Mouse (Mus musculus): ENCODE data around the gene Ppp1ca.
A peak's percentile ranks its signal among the peaks of the same experiment; 100 is the strongest.

Gene Ppp1ca

DNA sequence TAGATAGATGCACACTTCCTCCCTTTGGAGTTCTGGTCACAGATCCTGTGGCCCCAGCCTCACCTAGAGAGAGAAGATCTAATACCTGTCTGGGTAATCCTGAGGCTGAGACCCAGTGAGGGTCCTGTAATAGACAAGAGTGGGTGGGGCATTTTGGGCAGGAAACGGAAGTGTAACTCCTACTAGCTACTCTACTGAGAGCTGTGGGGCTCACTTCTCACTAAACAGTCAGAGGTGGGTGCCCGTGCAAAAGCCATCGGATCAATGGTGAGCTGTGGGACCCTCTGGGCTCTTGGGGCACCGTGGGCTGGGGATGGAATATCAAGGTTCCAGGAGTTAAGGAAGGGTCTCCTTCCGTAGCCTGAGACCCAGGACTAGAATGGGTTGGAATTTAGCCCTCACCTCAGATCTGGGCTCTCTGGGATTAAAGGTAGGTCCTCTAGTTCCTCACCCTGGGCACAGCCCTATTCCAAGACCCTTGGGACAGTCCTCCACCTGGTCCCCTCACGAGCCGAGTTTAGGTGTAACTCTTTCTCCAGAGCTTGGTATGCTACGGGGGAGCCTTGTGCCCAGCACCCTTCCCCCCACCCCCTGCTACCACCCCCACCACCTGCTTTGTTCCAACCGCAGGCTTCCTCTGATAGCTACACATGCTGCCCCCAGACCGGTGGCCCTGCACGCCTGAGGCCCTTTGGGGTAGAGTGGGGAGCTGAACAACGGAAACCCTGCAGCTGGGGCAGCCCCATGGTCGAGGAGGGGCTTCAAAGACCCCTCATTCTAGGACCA, 37.2 kb upstream of the Ppp1ca start:
- DNase-seq (ENCODE audit: low spot score in 2 of 2): no peak

DNA sequence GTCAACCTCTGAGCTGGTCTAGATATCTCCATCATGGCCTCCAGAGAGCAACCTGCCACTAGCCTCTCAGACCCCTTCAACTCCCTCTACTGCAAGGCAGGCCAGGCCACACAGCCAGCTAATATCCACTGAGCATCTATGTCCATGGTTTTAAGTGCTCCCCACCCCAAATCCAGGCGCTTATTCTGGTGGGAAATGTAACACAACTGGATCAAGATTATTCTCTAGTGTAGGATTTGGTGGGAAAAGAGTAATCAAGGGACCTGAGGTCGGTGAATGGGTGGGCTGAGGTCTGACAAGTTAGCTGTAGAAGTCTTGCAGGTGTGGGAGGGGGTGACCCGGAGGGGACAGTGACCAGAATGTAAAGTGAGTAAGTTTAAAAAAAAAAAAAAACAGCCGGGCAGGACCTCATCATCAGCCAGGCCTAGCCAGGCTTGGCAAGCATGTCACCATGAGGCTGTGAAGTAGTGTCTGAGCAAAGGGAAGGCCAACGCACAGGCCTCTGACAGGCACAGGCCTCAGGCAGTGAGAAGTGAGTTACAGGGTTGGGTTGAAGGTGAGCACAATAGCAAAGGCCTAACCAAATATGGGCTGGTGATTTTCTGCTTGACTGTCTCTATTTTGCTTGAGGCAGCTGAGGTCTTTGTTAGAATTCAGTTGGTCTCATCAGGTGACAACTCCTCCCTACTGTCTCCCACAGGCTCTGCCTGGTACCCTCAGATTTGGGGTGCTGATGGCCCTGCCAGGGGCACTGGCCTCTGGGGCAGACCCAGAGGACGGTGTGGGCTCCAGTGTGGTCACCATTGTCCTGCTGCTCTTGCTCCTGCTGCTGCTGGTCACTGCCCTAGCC, 36.4 kb upstream of the Ppp1ca start:
- no peak for DNase-seq (ENCODE audit: low spot score in 2 of 2)

GRCm38 (mm10) chr19:4156073-4156579, 35.7 kb upstream of the Ppp1ca start:
- no peak for DNase-seq (ENCODE audit: low spot score in 2 of 2)

- DNase-seq (ENCODE audit: low spot score in 2 of 2): no peak
Measured at GRCm38 (mm10) chr19:4156771-4157170, 35.1 kb upstream of the Ppp1ca start.

DNA sequence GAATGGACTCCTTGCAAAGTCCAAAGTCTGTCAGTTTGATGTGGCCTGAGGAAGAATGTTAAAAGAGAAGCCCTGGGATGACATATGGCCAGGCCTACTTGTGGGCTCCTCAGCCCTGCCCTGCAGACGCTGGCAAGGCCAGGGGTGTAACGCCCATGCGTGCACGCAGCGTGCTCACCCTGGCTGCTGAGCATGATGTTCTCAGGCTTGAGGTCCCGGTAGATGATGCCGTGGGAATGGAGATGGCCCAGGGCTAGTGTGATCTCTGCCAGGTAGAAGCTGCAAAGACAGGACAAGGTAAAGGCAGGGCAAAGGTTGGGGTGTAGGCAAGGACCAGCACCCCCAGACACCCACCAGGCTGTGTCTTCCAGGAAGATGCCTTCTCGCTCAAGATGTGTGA, 32.8 kb upstream of the Ppp1ca start:
- DNase-seq (ENCODE audit: low spot score in 2 of 2): no peak

DNA sequence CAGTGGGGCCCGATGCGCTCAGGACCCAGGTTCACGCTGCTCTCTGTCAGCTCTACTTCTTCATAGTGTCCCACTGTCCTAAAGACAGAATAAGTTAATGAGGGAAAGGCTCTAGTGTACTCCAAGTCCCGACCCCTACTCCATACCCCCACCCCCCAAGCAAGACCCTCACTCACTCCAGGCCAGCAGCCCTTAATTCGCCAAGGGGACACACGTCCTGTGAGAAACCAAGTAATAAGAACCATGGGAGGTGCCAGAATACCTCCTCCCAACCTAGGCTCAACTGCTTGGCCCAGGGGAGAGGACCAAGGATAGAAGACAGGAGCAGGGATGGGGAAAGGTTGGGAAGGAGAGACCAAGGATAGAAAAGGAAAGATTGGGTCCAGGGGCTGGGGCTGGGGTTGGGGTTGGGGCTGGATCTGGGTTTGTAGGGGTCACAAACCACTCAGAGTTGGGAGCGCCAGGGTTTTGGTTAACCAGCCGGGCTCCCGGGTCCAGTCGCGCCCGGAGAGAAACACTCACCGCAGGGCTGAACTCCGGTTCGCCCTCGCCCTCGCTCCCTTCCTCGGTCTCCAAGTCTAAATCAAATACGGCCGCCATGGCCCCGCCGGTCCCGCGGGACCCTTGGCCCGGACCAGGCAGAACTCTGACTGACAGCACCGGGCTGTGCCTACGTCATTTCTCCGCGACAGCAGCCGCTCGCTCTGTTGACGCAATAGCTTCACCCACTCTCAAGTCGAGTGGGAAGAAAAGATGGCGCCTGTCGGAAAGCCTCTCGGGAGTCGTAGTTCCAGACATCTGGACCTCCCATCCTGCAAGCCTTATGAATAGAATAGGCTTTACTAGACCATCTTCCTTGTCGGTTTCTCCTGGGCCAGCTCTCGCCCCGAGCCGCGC, 29.0 kb upstream of the Ppp1ca start, which contains the start of gene Rps6kb2:
Rps6kb2 (minus strand) TSS at position 709 of the 897 bp plus-strand sequence.
- peak; percentile 92 to 96 for DNase-seq (ENCODE audit: low spot score in 2 of 2)

- no peak for DNase-seq (ENCODE audit: low spot score in 2 of 2)
Measured at GRCm38 (mm10) chr19:4163543-4163887, 28.4 kb upstream of the Ppp1ca start.

GRCm38 (mm10) chr19:4164100-4164499, 27.8 kb upstream of the Ppp1ca start:
- no peak for DNase-seq (ENCODE audit: low spot score in 2 of 2)

- DNase-seq (ENCODE audit: low spot score in 2 of 2): no peak
Measured at GRCm38 (mm10) chr19:4164721-4165120, 27.1 kb upstream of the Ppp1ca start.

GRCm38 (mm10) chr19:4166678-4167476, 25.0 kb upstream of the Ppp1ca start:
- DNase-seq (ENCODE audit: low spot score in 2 of 2): no peak

GRCm38 (mm10) chr19:4169378-4169784, 22.5 kb upstream of the Ppp1ca start:
- peak; percentile 99 to 100 for DNase-seq (ENCODE audit: low spot score in 2 of 2)

- DNase-seq (ENCODE audit: low spot score in 2 of 2): no peak
Measured at GRCm38 (mm10) chr19:4169810-4170209, 22.1 kb upstream of the Ppp1ca start.

GRCm38 (mm10) chr19:4170723-4171392, 21.0 kb upstream of the Ppp1ca start:
- DNase-seq (ENCODE audit: low spot score in 2 of 2): no peak

DNA sequence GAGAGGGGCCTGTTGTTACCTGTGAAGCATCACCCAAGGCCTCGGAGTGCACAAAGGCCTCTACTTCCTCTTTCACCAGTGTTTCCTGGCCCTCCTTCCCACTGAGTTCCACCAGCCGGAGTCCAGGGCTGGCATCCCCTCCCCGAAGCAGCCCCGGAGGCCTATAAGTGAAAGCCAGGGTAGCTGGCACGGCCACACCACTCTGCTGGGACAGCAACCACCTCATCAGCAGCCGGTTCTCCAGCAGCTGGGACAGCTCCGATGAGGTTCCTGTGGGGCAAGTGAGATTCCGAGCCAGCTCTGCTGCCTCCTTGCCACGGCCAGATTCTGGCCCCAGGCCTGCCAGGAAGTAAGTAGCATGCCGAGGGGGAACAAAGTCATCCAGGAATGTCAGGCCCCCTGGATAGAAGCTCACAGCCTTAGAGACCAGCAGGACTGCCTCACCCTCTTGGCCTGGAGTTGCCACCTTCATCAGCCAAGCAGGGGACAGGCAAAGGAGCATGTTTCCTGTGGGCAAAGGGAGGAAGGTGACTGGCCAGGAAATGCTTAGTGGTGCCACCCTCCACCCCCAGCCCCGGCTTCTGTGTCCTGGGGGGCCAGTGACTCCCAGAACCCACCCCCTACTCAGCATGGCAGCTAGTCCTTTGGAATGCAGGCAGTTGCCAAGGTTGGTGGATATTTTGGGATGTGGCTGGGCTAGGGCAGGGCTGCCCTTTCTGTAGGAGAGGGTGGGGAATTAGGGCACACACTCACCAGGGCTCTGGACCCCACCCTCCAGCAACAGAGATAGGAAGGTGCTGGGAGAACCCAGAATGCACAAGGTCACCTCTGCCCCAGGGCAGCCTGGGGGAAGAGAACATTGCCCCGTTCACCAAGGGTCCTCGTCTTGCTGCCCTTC, 20.2 kb upstream of the Ppp1ca start:
- DNase-seq (ENCODE audit: low spot score in 2 of 2): no peak

GRCm38 (mm10) chr19:4172925-4173324, 18.9 kb upstream of the Ppp1ca start:
- DNase-seq (ENCODE audit: low spot score in 2 of 2): no peak

- DNase-seq (ENCODE audit: low spot score in 2 of 2): no peak
Measured at GRCm38 (mm10) chr19:4175368-4175947, 16.4 kb upstream of the Ppp1ca start, which contains the start of gene Carns1. Carns1 (minus strand) TSS chr19:4175479.

- DNase-seq (ENCODE audit: low spot score in 2 of 2): no peak
Measured at GRCm38 (mm10) chr19:4180411-4180810, 11.5 kb upstream of the Ppp1ca start.

GRCm38 (mm10) chr19:4181892-4182291, 10.0 kb upstream of the Ppp1ca start:
- DNase-seq (ENCODE audit: low spot score in 2 of 2): peak in 1 of 2 experiments; percentile 59

DNA sequence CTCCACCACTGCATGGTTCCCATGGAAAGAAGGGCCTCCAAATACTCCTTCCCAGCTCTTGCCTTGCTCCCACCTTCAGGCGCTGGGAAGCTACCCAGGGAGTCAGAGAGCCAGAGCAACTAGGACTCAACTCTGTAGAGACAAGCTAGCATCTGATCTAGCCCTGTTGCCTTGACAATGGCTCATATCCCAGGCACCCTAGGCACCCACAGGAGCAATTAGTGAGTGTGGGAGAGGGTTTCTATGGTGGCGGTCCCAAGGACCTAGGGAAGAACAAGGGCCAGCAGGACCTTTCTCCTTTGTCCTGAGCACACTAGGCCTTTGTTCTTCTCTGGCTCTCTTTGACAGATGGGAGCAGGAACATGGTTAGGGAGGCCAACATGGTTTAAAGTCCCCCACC, 8.2 kb upstream of the Ppp1ca start:
- DNase-seq (ENCODE audit: low spot score in 2 of 2): no peak

All from urinary bladder, postnatal 36 days (tissue).